In the genomic region with DNA sequence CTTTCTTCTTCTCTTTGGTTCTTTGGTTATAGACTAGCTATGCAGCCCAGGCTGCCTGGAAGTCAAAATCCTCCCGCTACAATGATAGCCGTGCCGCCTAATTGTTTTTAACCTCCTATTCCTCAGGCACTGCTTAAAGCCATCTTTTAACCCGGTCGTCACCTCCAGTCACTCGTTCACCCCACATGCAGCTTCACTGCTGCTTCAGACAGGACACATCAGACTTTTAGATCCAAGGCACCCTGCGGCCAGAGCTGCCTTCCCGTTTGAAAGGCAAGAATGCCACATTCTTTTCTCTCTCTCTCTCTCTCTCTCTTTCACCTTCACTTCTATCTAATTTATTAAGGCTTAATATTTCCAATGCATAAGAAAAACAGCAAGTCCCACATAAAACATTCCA, we compare ENCODE assay signal across 21 mouse cellular contexts. TPM values are rescaled to one million over a fixed set of nuclear protein-coding genes. Genes with fewer than 3 reads are reported as not detected.
DNase-seq lines count a peak whose midpoint lies in the region; ATAC-seq and TF ChIP-seq lines count a peak whose summit lies in the region.
"Had no signal": no experiment of that assay in that cellular context is flagged by ENCODE, and none has a peak within 500 bp of the region (broad histone marks: within the 10 kb centered on the region; RNA-seq: fewer than 3 reads in every experiment).

No protein-coding gene starts in this region.

- no peak for ATAC-seq in forebrain, embryonic 13.5 days
- no peak for ATAC-seq in forebrain, postnatal 0 days
- no peak for ATAC-seq in hindbrain, embryonic 12.5 days (ENCODE audit: low FRiP score)
- ATAC-seq in hindbrain, embryonic 11.5 days (ENCODE audit: low FRiP score) = no peak
- ATAC-seq in lung, embryonic 14.5 days (ENCODE audit: insufficient read depth) = no peak
- ATAC-seq in stomach, postnatal 0 days (ENCODE audit: low FRiP score, low TSS enrichment) = no peak
- ATAC-seq: forebrain, embryonic 14.5 days had no signal

- no peak overlapping the region for H3K4me2 ChIP-seq in forebrain, embryonic 13.5 days
- H3K4me2 ChIP-seq in forebrain, postnatal 0 days (ENCODE audit: low read depth) = no peak overlapping the region
- no peak overlapping the region for H3K4me2 ChIP-seq in hindbrain, embryonic 12.5 days (replicated peaks)
- no peak overlapping the region for H3K4me2 ChIP-seq in hindbrain, embryonic 11.5 days (replicated peaks; ENCODE audit: low read depth, low read length)
- no peak overlapping the region for H3K4me2 ChIP-seq in lung, embryonic 14.5 days
- H3K4me2 ChIP-seq in stomach, postnatal 0 days (replicated peaks; ENCODE audit: low read depth) = no peak overlapping the region
- H3K4me2 ChIP-seq: hindbrain, embryonic 13.5 days; limb, embryonic 12.5 days; liver, embryonic 13.5 days; lung, embryonic 15.5 days; midbrain, embryonic 12.5 days had no signal

- no peak for TF ChIP-seq CTCF in forebrain, postnatal 0 days (IDR thresholded peaks at IDR 0.05; ENCODE audit: low read depth)
- TF ChIP-seq CTCF in lung, embryonic 14.5 days (IDR thresholded peaks at IDR 0.05; ENCODE audit: low read depth) = no peak
- no peak for TF ChIP-seq CTCF in stomach, postnatal 0 days (IDR thresholded peaks at IDR 0.05; ENCODE audit: low read depth)

- peaks cover 6% of the 10 kb centered on the region; the same call in 1 of the 2 replicates for H3K4me1 ChIP-seq in forebrain, embryonic 13.5 days
- no peaks in the 10 kb centered on the region for H3K4me1 ChIP-seq in forebrain, postnatal 0 days (ENCODE audit: insufficient read depth)
- H3K4me1 ChIP-seq in hindbrain, embryonic 12.5 days = peaks cover 13% of the 10 kb centered on the region; the same call in 1 of the 2 replicates
- no peaks in the 10 kb centered on the region for H3K4me1 ChIP-seq in hindbrain, embryonic 11.5 days (replicated peaks; ENCODE audit: control insufficient read depth, insufficient read depth, low read length)
- peaks cover 28% of the 10 kb centered on the region; the same call in 1 of the 2 replicates for H3K4me1 ChIP-seq in lung, embryonic 14.5 days (ENCODE audit: insufficient read depth)
- H3K4me1 ChIP-seq in stomach, postnatal 0 days (replicated peaks; ENCODE audit: control insufficient read depth, insufficient read depth) = peaks cover 3% of the 10 kb centered on the region

- no peak overlapping the region for H3K9ac ChIP-seq in forebrain, embryonic 13.5 days
- H3K9ac ChIP-seq in forebrain, postnatal 0 days = no peak overlapping the region
- no peak overlapping the region for H3K9ac ChIP-seq in hindbrain, embryonic 12.5 days
- no peak overlapping the region for H3K9ac ChIP-seq in hindbrain, embryonic 11.5 days (ENCODE audit: low read depth, low read length)
- H3K9ac ChIP-seq in lung, embryonic 14.5 days = no peak overlapping the region
- no peak overlapping the region for H3K9ac ChIP-seq in stomach, postnatal 0 days (ENCODE audit: low read length)
- H3K9ac ChIP-seq: hindbrain, embryonic 13.5 days; limb, embryonic 12.5 days; liver, embryonic 13.5 days; lung, embryonic 15.5 days; midbrain, embryonic 12.5 days had no signal

- H3K36me3 ChIP-seq in forebrain, embryonic 13.5 days (ENCODE audit: poor library complexity, severe bottlenecking) = no peaks in the 10 kb centered on the region
- H3K36me3 ChIP-seq in forebrain, postnatal 0 days (ENCODE audit: insufficient read depth) = no peaks in the 10 kb centered on the region; the same call in 1 of the 2 replicates
- 0 out of 2 replicates have a peak, but pooled peaks cover 5% of the 10 kb centered on the region for H3K36me3 ChIP-seq in hindbrain, embryonic 12.5 days
- H3K36me3 ChIP-seq in hindbrain, embryonic 11.5 days (ENCODE audit: control insufficient read depth, insufficient read depth, low read length) = no peaks in the 10 kb centered on the region
- peaks cover 9% of the 10 kb centered on the region for H3K36me3 ChIP-seq in lung, embryonic 14.5 days (ENCODE audit: insufficient read depth)
- no peaks in the 10 kb centered on the region for H3K36me3 ChIP-seq in stomach, postnatal 0 days (ENCODE audit: control insufficient read depth, insufficient read depth, low read length)
- H3K36me3 ChIP-seq: hindbrain, embryonic 13.5 days; limb, embryonic 12.5 days; liver, embryonic 13.5 days; midbrain, embryonic 12.5 days had no signal

- intact Hi-C loops in left cerebral cortex, postnatal 25 days (cut with DNase I) = no loop called here

- no peaks in the 10 kb centered on the region for H3K9me3 ChIP-seq in forebrain, embryonic 13.5 days (replicated peaks)
- no peaks in the 10 kb centered on the region for H3K9me3 ChIP-seq in forebrain, postnatal 0 days (ENCODE audit: low read length)
- no peaks in the 10 kb centered on the region for H3K9me3 ChIP-seq in hindbrain, embryonic 12.5 days (replicated peaks)
- no peaks in the 10 kb centered on the region for H3K9me3 ChIP-seq in hindbrain, embryonic 11.5 days (ENCODE audit: control insufficient read depth, low read length)
- no peaks in the 10 kb centered on the region for H3K9me3 ChIP-seq in lung, embryonic 14.5 days (ENCODE audit: low read depth, low read length)
- no peaks in the 10 kb centered on the region for H3K9me3 ChIP-seq in stomach, postnatal 0 days (ENCODE audit: control insufficient read depth, low read length)
- H3K9me3 ChIP-seq: hindbrain, embryonic 13.5 days; limb, embryonic 12.5 days; liver, embryonic 13.5 days; lung, embryonic 15.5 days had no signal

- H3K27me3 ChIP-seq in forebrain, embryonic 13.5 days = no peaks in the 10 kb centered on the region
- no peaks in the 10 kb centered on the region for H3K27me3 ChIP-seq in forebrain, postnatal 0 days (ENCODE audit: insufficient read depth, low read length)
- no peaks in the 10 kb centered on the region for H3K27me3 ChIP-seq in hindbrain, embryonic 12.5 days
- no peaks in the 10 kb centered on the region for H3K27me3 ChIP-seq in hindbrain, embryonic 11.5 days (ENCODE audit: control insufficient read depth, insufficient read depth, low read length)
- no peaks in the 10 kb centered on the region for H3K27me3 ChIP-seq in lung, embryonic 14.5 days (ENCODE audit: insufficient read depth, low read length)
- no peaks in the 10 kb centered on the region for H3K27me3 ChIP-seq in stomach, postnatal 0 days (ENCODE audit: control insufficient read depth, insufficient read depth, low read length)
- H3K27me3 ChIP-seq: hindbrain, embryonic 13.5 days; limb, embryonic 12.5 days; liver, embryonic 13.5 days; lung, embryonic 15.5 days; midbrain, embryonic 12.5 days had no signal

- H3K4me3 ChIP-seq in forebrain, embryonic 13.5 days = no peak overlapping the region
- no peak overlapping the region for H3K4me3 ChIP-seq in forebrain, postnatal 0 days (ENCODE audit: low read depth, low read length)
- H3K4me3 ChIP-seq in hindbrain, embryonic 12.5 days = no peak overlapping the region
- H3K4me3 ChIP-seq in hindbrain, embryonic 11.5 days (ENCODE audit: low read depth, low read length) = no peak overlapping the region
- no peak overlapping the region for H3K4me3 ChIP-seq in lung, embryonic 14.5 days (ENCODE audit: low read depth, low read length)
- H3K4me3 ChIP-seq in stomach, postnatal 0 days (ENCODE audit: low read depth, low read length) = no peak overlapping the region
- H3K4me3 ChIP-seq: erythroblast, embryonic 14.5 days; hindbrain, embryonic 13.5 days; limb, embryonic 12.5 days; liver, embryonic 13.5 days; lung, embryonic 15.5 days; midbrain, embryonic 12.5 days had no signal

- no peak for DNase-seq in forebrain, postnatal 0 days
- DNase-seq in hindbrain, embryonic 11.5 days (ENCODE audit: low spot score) = no peak
- no peak for DNase-seq in lung, embryonic 14.5 days
- DNase-seq in lung, postnatal 10 days = no peak
- DNase-seq in stomach, postnatal 0 days (ENCODE audit: low spot score) = no peak
- DNase-seq in left cerebral cortex, postnatal 25 days (ENCODE audit: low spot score in 2 of 2) = no peak
- DNase-seq: adrenal gland, postnatal 25 days; cerebellum, adult 11-12 months; kidney, adult 11 months; layer of hippocampus, adult 9-11 months; liver, embryonic 13.5 days; right cerebral cortex, adult 18-20 months had no signal

- no peak for TF ChIP-seq EP300 in stomach, postnatal 0 days (optimal IDR thresholded peaks at IDR 0.05)

- 0 out of 2 replicates have a peak overlapping the region, but pooled peaks have one; percentile 16 for H3K27ac ChIP-seq in forebrain, embryonic 13.5 days
- no peak overlapping the region for H3K27ac ChIP-seq in forebrain, postnatal 0 days (ENCODE audit: low read depth, low read length)
- H3K27ac ChIP-seq in hindbrain, embryonic 12.5 days = 0 out of 2 replicates have a peak overlapping the region, but pooled peaks have one; percentile 12
- H3K27ac ChIP-seq in hindbrain, embryonic 11.5 days (ENCODE audit: low read depth, low read length) = no peak overlapping the region
- H3K27ac ChIP-seq in lung, embryonic 14.5 days (ENCODE audit: low read depth) = peak overlapping the region; percentile 37; the same call in 1 of the 2 replicates
- peak overlapping the region; percentile 6; the same call in 1 of the 2 replicates for H3K27ac ChIP-seq in stomach, postnatal 0 days (replicated peaks)
- H3K27ac ChIP-seq: hindbrain, embryonic 13.5 days; limb, embryonic 12.5 days; liver, embryonic 13.5 days; lung, embryonic 15.5 days; macrophage; midbrain, embryonic 12.5 days had no signal

- WGBS in forebrain, embryonic 13.5 days = 61% methylated on average over 8 of the region's 8 CpGs
- WGBS in forebrain, postnatal 0 days = 64% methylated on average over 8 of the region's 8 CpGs
- 54% methylated on average over 8 of the region's 8 CpGs for WGBS in hindbrain, embryonic 12.5 days
- 55% methylated on average over 8 of the region's 8 CpGs for WGBS in hindbrain, embryonic 11.5 days
- 63% methylated on average over 8 of the region's 8 CpGs for WGBS in lung, embryonic 14.5 days
- WGBS in stomach, postnatal 0 days = 77% methylated on average over 8 of the region's 8 CpGs

RNA-seq across cellular contexts. Expression of a gene that starts 15.6 kb away (rescaled TPM):
- polyA plus RNA-seq in forebrain, embryonic 13.5 days (2015; fragmentation: Nextera tagmentation; extraction: Ambion mirVana) = 11.8 and 12.8 TPM in 2 replicates
- 25.2 and 42.4 TPM in 2 replicates for total RNA-seq in forebrain, postnatal 0 days (2014; rRNA removed)
- polyA plus RNA-seq in forebrain, postnatal 0 days (2015; fragmentation: Nextera tagmentation; extraction: Ambion mirVana) = 9.7 and 9.8 TPM in 2 replicates
- 35.7 and 36.0 TPM in 2 replicates for polyA plus RNA-seq in hindbrain, embryonic 12.5 days (2016; fragmentation: Nextera tagmentation; extraction: Ambion mirVana)
- polyA plus RNA-seq in hindbrain, embryonic 11.5 days (2014; fragmentation: Nextera tagmentation; extraction: Ambion mirVana) = 25.3 and 28.4 TPM in 2 replicates
- 183 and 193 TPM in 2 replicates for polyA plus RNA-seq in lung, embryonic 14.5 days (2014; fragmentation: Nextera tagmentation; extraction: Ambion mirVana)
- polyA plus RNA-seq in stomach, postnatal 0 days (2015; fragmentation: Nextera tagmentation; extraction: Ambion mirVana) = 41.6 and 41.8 TPM in 2 replicates
- 10 to 100 TPM; 23.2 to 29.4 TPM for total RNA-seq in left cerebral cortex, postnatal 25 days (2021)

Comparison
In these comparisons a context has a peak if more than half of its experiments do, and no peak if none do; other contexts are left out.
1. H3K27ac ChIP-seq: peak in forebrain, embryonic 13.5 days (single experiment), hindbrain, embryonic 12.5 days (single experiment), lung, embryonic 14.5 days (single experiment) and stomach, postnatal 0 days (single experiment); none in forebrain, postnatal 0 days (single experiment) and hindbrain, embryonic 11.5 days (single experiment).